In the genomic region with DNA sequence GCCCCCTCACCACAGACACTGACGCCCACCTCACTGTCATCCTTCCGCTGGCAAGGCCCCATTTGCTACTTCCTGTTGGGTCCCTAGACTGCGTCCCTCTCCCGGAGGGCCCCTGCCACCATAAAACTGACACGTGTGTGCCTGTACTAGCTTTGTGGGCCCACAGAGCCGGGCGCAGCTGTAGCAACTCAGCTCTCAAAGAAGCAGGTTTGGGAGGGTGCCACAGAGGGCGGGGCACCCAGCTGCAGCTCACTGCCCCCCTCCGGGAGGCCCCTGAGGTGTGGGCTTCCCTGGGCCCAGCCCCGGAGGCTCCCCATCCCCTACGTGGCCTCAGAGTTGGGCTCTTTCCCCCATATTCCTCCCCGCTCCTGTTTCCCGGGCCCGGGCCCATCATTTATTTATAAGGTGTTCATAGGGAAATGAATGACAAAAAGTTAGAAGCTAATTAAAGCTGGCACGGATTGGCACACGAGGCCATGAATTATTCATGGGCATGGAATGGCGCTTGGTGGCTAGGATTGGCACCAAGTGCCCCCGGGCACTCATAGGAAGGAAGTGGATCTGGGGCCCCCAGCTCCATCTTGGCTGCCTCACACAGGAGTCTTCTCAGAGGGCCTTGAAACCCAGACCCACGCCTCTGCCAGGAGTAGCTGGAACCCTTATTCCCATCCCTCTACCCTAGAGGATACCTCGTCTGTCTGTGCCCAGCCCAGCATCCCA, we compare ENCODE assay signal across 9 mouse cellular contexts. TPM values are rescaled to one million over a fixed set of nuclear protein-coding genes. Genes with fewer than 3 reads are reported as not detected.
DNase-seq lines count a peak whose midpoint lies in the region; ATAC-seq and TF ChIP-seq lines count a peak whose summit lies in the region.
"Had no signal": no experiment of that assay in that cellular context is flagged by ENCODE, and none has a peak within 500 bp of the region (broad histone marks: within the 10 kb centered on the region; RNA-seq: fewer than 3 reads in every experiment).

No protein-coding gene starts in this region.

- H3K36me3 ChIP-seq in heart, embryonic 16.5 days (ENCODE audit: control insufficient read depth, insufficient read depth): no peaks in the 10 kb centered on the region
- H3K36me3 ChIP-seq in neural tube, embryonic 12.5 days: no peaks in the 10 kb centered on the region
- no peaks in the 10 kb centered on the region for H3K36me3 ChIP-seq in hindbrain, embryonic 16.5 days (ENCODE audit: control insufficient read depth, insufficient read depth, low read length)
- no peaks in the 10 kb centered on the region for H3K36me3 ChIP-seq in stomach, postnatal 0 days (ENCODE audit: control insufficient read depth, insufficient read depth, low read length)
- no peaks in the 10 kb centered on the region for H3K36me3 ChIP-seq in heart, embryonic 11.5 days (ENCODE audit: control insufficient read depth, insufficient read depth, low read length)
- H3K36me3 ChIP-seq: liver, embryonic 12.5 days had no signal

- 71% methylated on average over 20 of the region's 20 CpGs for WGBS in heart, embryonic 16.5 days
- 69% methylated on average over 20 of the region's 20 CpGs for WGBS in neural tube, embryonic 12.5 days
- WGBS in hindbrain, embryonic 16.5 days: 53% methylated on average over 20 of the region's 20 CpGs
- WGBS in stomach, postnatal 0 days: 66% methylated on average over 20 of the region's 20 CpGs
- 67% methylated on average over 20 of the region's 20 CpGs for WGBS in heart, embryonic 11.5 days (ENCODE audit: insufficient replicate concordance)

- peaks cover 2% of the 10 kb centered on the region; the same call in 1 of the 2 replicates for H3K4me1 ChIP-seq in heart, embryonic 16.5 days (ENCODE audit: control insufficient read depth, insufficient read depth, low read length)
- peaks cover 9% of the 10 kb centered on the region for H3K4me1 ChIP-seq in neural tube, embryonic 12.5 days
- peaks cover 6% of the 10 kb centered on the region for H3K4me1 ChIP-seq in hindbrain, embryonic 16.5 days (ENCODE audit: control insufficient read depth, insufficient read depth, low read depth, low read length)
- no peaks in the 10 kb centered on the region; the same call in 1 of the 2 replicates for H3K4me1 ChIP-seq in stomach, postnatal 0 days (replicated peaks; ENCODE audit: control insufficient read depth, insufficient read depth)
- peaks cover 1% of the 10 kb centered on the region; the same call in 1 of the 2 replicates for H3K4me1 ChIP-seq in heart, embryonic 11.5 days (ENCODE audit: control insufficient read depth, insufficient read depth, low read length)

- no peak overlapping the region for H3K4me2 ChIP-seq in heart, embryonic 16.5 days (ENCODE audit: low read depth, low read length)
- 0 out of 2 replicates have a peak overlapping the region, but pooled peaks have one; percentile 7 for H3K4me2 ChIP-seq in neural tube, embryonic 12.5 days (replicated peaks)
- H3K4me2 ChIP-seq in hindbrain, embryonic 16.5 days (ENCODE audit: low read length): no peak overlapping the region
- no peak overlapping the region for H3K4me2 ChIP-seq in stomach, postnatal 0 days (replicated peaks; ENCODE audit: low read depth)
- H3K4me2 ChIP-seq in heart, embryonic 11.5 days: no peak overlapping the region
- H3K4me2 ChIP-seq: liver, embryonic 12.5 days had no signal

- no peak for DNase-seq in heart, postnatal 14 days
- DNase-seq in neural tube, embryonic 10.5 days (ENCODE audit: extremely low spot score, low spot score): no peak
- peak; percentile 89 for DNase-seq in thymus, postnatal 14 days
- DNase-seq in stomach, postnatal 0 days (ENCODE audit: low spot score): no peak

- no peak for TF ChIP-seq EP300 in stomach, postnatal 0 days (optimal IDR thresholded peaks at IDR 0.05)

- no peak for TF ChIP-seq CTCF in stomach, postnatal 0 days (IDR thresholded peaks at IDR 0.05; ENCODE audit: low read depth)

- no peak overlapping the region for H3K4me3 ChIP-seq in heart, embryonic 16.5 days (ENCODE audit: low read length)
- no peak overlapping the region for H3K4me3 ChIP-seq in neural tube, embryonic 12.5 days
- H3K4me3 ChIP-seq in hindbrain, embryonic 16.5 days (ENCODE audit: low read length): no peak overlapping the region
- no peak overlapping the region for H3K4me3 ChIP-seq in stomach, postnatal 0 days (ENCODE audit: low read depth, low read length)
- no peak overlapping the region for H3K4me3 ChIP-seq in heart, embryonic 11.5 days (ENCODE audit: low read depth, low read length)
- H3K4me3 ChIP-seq: liver, embryonic 12.5 days had no signal

- peak; percentile 34 for ATAC-seq in heart, embryonic 16.5 days (replicated peaks; ENCODE audit: extremely low read depth, insufficient read depth, low FRiP score)
- no peak for ATAC-seq in neural tube, embryonic 12.5 days (ENCODE audit: low FRiP score, low read depth)
- ATAC-seq in hindbrain, embryonic 16.5 days: peak; percentile 26; the same call in 1 of the 2 replicates
- no peak for ATAC-seq in stomach, postnatal 0 days (ENCODE audit: low FRiP score, low TSS enrichment)
- ATAC-seq in heart, embryonic 11.5 days (replicated peaks; ENCODE audit: insufficient number of reproducible peaks, low FRiP score, low TSS enrichment): no peak
- ATAC-seq: liver, embryonic 12.5 days had no signal

- H3K27ac ChIP-seq in heart, embryonic 16.5 days (ENCODE audit: low read length): no peak overlapping the region
- no peak overlapping the region for H3K27ac ChIP-seq in neural tube, embryonic 12.5 days
- H3K27ac ChIP-seq in hindbrain, embryonic 16.5 days (ENCODE audit: low read depth, low read length): no peak overlapping the region
- no peak overlapping the region for H3K27ac ChIP-seq in stomach, postnatal 0 days (replicated peaks)
- no peak overlapping the region for H3K27ac ChIP-seq in heart, embryonic 11.5 days (ENCODE audit: low read depth, low read length)
- H3K27ac ChIP-seq: liver, embryonic 12.5 days had no signal

- peaks cover 34% of the 10 kb centered on the region for H3K27me3 ChIP-seq in heart, embryonic 16.5 days (ENCODE audit: control insufficient read depth, insufficient read depth, low read length)
- H3K27me3 ChIP-seq in neural tube, embryonic 12.5 days (replicated peaks): peaks cover 43% of the 10 kb centered on the region
- peaks cover 22% of the 10 kb centered on the region for H3K27me3 ChIP-seq in hindbrain, embryonic 16.5 days (replicated peaks; ENCODE audit: control insufficient read depth, insufficient read depth, low read length)
- peaks cover under 1% of the 10 kb centered on the region; the same call in 1 of the 2 replicates for H3K27me3 ChIP-seq in stomach, postnatal 0 days (ENCODE audit: control insufficient read depth, insufficient read depth, low read length)
- H3K27me3 ChIP-seq in heart, embryonic 11.5 days (ENCODE audit: control insufficient read depth, insufficient read depth, low read length): peaks cover 30% of the 10 kb centered on the region

- H3K9ac ChIP-seq in heart, embryonic 16.5 days (ENCODE audit: low read length): no peak overlapping the region
- no peak overlapping the region for H3K9ac ChIP-seq in neural tube, embryonic 12.5 days
- no peak overlapping the region for H3K9ac ChIP-seq in hindbrain, embryonic 16.5 days (ENCODE audit: low read depth, low read length)
- no peak overlapping the region for H3K9ac ChIP-seq in stomach, postnatal 0 days (ENCODE audit: low read length)
- no peak overlapping the region for H3K9ac ChIP-seq in heart, embryonic 11.5 days (ENCODE audit: low read depth, low read length)
- H3K9ac ChIP-seq: liver, embryonic 12.5 days had no signal

- intact Hi-C loops in heart, postnatal 14 days (cut with DNase I): no loop called here

- no peaks in the 10 kb centered on the region for H3K9me3 ChIP-seq in heart, embryonic 16.5 days (replicated peaks; ENCODE audit: control insufficient read depth, low read length)
- H3K9me3 ChIP-seq in neural tube, embryonic 12.5 days: no peaks in the 10 kb centered on the region
- no peaks in the 10 kb centered on the region for H3K9me3 ChIP-seq in hindbrain, embryonic 16.5 days (ENCODE audit: control insufficient read depth, low read length)
- no peaks in the 10 kb centered on the region for H3K9me3 ChIP-seq in stomach, postnatal 0 days (ENCODE audit: control insufficient read depth, low read length)
- no peaks in the 10 kb centered on the region for H3K9me3 ChIP-seq in heart, embryonic 11.5 days (replicated peaks; ENCODE audit: control insufficient read depth, low read length)
- H3K9me3 ChIP-seq: liver, embryonic 12.5 days had no signal

RNA-seq across cellular contexts. Expression of a gene that starts 4.5 kb away (rescaled TPM):
- polyA plus RNA-seq in heart, embryonic 16.5 days (2015; fragmentation: Nextera tagmentation; extraction: Ambion mirVana): 0.70 and 1.3 TPM in 2 replicates
- total RNA-seq in heart, postnatal 14 days (2021): 1 to 10 TPM; 5.1 to 6.0 TPM
- 0.29 and 1.0 TPM in 2 replicates for polyA plus RNA-seq in neural tube, embryonic 12.5 days (2016; fragmentation: Nextera tagmentation; extraction: Ambion mirVana)
- 6.1 and 6.2 TPM in 2 replicates for polyA plus RNA-seq in hindbrain, embryonic 16.5 days (2015; fragmentation: Nextera tagmentation; extraction: Ambion mirVana)
- 0.11 and 0.18 TPM in 2 replicates for polyA plus RNA-seq in stomach, postnatal 0 days (2015; fragmentation: Nextera tagmentation; extraction: Ambion mirVana)
- 0.23 and 0.27 TPM in 2 replicates for polyA plus RNA-seq in heart, embryonic 11.5 days (2014; fragmentation: Nextera tagmentation; extraction: Ambion mirVana)

Comparison
In these comparisons a context has a peak if more than half of its experiments do, and no peak if none do; other contexts are left out.
1. ATAC-seq: peak in heart, embryonic 16.5 days (single experiment) and hindbrain, embryonic 16.5 days (single experiment); none in neural tube, embryonic 12.5 days (single experiment), stomach, postnatal 0 days (single experiment) and heart, embryonic 11.5 days (single experiment).